Mouse (Mus musculus) heart, postnatal 10 days (tissue): ENCODE results near the gene Pamr1. TPM values are rescaled to one million over a fixed set of nuclear protein-coding genes. Genes with fewer than 3 reads are reported as not detected.

Source experiments
- DNase-seq, 2 experiments: peaks; one replicate each; pipeline ENCODE4 v3.0.0; 2021
- intact Hi-C: fragments of 180-260 bp; cut with DNase I; formaldehyde crosslinking; loops from one replicate; pipeline ENCODE4 v1.15.1; 2025
- total RNA-seq, 2 experiments: library from RNA; stranded (reverse); gene quantifications; 2 replicates each; pipeline ENCODE4 v1.2.3; 2021

The Pamr1 gene
- total RNA-seq, 2 experiments from 2014 or later, result 8.9 to 9.7 TPM

DNA sequence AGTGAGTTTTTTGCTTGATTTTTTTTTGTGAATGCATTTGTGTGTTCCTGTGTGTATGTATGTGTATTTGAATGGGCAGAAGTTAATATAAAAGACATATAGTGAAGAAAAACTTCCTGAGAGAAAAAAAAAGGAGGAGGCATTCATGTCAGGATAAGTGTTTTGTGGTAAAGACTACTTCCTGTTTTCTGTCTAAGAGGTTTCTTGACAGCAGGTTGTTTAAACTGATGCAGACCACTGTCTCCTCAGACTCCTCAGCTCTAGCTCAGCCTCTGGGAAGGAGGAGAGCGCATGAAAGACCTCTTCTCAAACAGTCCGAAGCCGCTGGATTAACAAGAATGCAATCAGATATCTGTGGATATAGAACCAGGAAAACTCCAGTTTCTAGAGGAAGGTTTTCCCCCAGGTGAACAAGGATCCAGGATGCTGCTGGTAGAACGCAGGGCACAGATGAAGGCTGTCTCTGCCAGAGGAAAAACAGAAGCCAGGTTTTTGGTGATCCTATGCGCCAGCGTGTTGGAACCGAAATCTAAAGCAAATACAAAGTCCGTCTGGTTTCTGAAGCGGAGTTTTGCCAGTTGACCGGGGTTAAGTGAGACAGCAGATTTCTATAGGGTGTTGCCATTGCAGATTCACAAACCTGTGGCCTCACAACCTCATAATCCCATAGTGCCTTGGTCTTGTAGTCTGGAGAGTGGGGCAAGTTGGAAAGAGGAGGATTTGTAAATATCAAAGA, 45.8 kb downstream of the Pamr1 start:
- intact Hi-C loops, result no loop called here
- no peak for DNase-seq

DNA sequence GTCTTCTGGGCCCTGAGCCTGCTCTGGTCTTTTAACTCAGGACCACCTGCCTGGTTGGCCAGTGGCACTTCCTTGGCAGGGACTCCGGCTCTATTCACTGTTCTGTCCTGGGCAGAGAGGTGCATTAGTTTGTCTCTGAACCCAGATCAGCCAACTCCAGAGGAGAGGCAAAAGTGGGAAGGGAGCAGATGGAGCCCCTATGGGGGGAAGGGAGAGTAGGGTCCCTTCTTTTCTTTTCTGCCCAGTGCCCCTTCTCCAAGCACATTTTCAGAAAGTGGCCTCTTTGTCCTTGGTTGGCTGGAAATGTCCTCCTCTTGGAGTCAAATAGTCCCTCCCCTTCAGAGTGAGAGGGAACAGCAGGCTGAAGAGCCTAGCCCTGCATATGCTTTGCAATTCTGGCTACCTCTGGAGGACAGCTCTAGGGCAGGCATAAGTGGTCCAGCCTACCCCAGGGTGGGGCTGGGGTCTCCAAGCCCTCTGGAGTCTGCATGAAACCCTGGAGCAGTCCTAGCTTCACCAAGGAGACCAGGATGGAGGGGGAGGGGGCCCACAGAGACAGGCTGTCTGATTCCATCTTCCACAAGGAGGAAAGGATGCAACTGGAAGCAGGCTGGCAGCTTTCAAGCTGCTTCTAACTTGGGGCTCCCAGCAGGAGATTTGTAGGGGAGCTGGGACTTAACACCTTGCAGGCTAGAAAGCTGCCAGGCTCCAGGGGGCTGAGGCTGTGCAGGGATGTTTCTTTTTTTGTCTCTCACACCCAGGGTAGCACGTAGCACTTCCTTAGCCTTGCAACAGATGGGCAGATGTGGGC, 49.3 kb downstream of the Pamr1 start:
- DNase-seq, result no peak
- intact Hi-C loops, result no loop called here

DNA sequence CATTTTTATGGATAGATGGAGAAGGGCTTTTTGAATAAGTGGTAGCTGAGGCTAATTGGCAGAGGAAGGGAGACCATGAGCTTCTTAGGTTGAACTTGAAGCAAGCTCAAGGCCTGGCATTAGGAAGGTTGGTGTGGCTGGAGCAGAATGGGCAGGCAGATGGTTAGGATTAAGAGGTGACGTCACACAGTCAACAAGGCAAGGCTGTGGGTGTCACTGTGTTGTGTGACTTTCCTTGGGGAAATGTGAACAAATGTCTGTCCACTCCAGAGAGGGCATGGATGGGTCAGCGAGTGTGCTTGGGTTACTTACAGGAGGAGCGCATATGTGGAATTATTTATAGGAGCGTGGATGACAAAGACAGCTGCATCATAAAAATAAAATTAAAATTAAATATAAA, 50.7 kb downstream of the Pamr1 start:
- intact Hi-C loops, result no loop called here
- DNase-seq, result no peak

DNA sequence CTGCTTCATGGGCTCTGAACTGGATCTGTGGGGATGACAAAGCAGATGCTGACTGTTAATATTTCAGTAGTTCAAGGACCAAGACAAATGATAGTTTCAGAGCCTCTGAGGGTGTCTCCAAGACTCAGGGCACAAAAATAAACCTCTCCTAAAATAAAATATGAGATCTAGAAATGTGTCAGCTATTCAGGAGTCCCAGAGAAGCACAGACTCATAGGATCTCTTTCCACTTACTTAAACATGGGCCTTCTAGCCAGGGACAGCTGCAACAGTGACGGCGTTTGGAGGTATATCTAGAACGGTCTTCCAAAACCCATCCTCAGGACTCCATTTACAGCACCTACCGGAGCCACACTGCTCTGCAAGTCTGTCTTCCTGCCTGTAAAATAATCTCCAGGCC, 60.7 kb downstream of the Pamr1 start:
- DNase-seq, result no peak
- intact Hi-C loops, result no loop called here

DNA sequence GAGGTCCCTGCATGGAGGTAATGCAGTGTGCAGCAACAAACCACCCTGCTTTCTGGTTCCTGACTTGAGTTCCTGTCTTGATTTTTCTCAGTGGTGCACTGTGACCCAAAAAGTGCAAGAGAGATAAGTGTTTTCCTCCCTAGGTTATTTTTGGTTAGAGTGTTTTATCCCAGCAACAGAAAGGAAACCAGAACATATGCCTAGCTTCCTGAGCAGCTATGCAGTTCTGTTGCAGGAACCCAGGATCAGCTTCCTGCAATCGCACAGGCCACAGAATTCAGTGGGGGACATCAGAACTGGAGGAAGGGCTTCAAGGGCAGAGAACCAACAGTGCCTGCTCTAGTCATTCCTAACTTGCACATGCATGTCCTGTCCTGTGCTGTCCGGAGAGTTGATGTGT, 66.8 kb downstream of the Pamr1 start:
- intact Hi-C loops, result no loop called here
- DNase-seq, result no peak

DNA sequence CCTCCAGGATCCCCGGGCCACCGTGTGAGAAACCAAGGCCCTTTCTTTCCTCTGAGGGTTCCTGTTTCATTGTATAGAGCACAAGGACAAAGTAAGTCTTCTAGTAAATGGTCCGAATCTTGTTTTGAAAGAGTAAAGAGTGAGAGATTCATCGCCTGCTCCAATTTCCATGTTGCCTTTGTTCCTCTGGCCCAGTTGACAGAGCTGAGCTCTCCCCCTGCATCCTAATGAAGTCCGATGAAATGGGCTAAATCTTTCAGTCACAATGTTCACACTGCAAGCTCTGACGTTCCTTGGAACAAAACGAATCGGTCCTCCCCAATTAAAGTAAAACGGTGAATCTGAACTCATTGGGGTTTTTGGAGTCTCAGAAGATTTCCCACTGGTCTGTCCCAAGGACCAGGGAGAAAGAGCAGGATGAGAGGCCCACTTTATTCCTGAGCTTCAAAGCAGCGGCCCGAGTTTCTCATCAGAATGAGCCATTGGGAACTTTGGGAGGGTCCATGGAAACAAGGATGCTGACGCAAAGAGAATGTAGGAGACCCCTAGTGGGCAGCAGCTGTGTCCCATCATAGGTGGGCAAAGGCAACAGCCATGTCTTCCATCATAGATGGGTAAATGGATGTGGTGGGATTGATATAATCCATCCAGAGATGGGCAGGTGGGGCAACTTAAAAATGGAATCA, 71.1 kb downstream of the Pamr1 start:
- no peak for DNase-seq
- intact Hi-C loops, result no loop called here

DNA sequence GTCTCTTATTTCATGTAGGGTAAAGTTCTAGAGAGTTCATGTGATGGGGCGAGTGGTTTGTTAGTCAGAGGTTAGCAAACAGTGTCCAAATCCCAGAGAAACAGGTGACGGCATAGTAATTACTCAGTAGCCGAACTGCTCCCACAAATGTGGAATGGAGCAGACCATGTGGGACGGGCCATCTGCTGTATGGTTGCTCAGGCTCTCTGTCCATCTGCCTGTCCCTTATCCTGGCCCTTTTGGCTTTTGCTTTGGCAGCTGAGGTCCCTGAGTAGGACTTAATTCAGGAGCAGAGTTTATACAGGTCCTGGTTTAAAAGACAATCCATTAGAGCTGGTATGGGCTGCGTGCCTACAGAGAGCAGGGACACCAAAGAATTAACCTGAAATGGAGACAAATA, 72.4 kb downstream of the Pamr1 start:
- intact Hi-C loops, result no loop called here

DNA sequence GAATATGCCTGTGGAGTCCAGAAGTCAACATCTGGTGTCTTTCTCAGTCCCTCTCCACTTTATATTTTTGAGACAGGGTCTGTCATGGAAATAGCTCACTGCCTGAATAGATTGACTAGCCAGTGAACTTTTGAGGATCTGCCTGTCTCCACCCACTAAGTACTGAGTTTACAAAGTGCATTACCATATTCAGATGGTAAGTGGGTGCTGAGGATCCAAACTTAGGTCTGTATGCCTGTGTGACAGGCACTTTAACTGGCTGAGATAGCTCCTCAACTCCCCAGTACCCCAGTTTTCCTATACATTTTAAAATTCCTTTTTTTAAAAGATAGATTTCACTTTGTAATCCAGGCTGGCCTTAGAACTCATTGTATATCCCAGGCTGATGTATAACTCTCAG, 73.1 kb downstream of the Pamr1 start:
- intact Hi-C loops, result no loop called here
- DNase-seq, result no peak

More for the DNA sequence above, 72.4 kb downstream of the Pamr1 start:
- DNase-seq, result no peak

DNA sequence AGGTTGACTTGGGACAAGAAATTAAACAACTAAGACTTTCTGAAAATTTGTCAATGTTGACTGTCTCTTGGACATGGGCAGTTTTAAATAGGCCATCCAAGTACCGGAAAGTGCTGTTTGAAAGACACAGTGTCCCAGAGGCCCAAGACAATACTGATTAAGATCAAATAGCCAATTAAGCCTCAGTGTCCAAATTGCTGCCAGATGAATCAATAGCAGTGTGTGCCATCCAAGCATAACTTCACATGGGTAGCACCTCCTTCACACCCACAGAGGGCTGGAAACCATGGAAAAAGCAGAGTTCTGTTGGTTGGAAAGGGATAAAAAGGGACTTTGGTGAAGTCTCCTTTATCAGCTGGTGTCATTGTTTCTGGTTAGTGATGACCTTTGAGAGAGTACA, 74.7 kb downstream of the Pamr1 start:
- no peak for DNase-seq
- intact Hi-C loops, result no loop called here

DNA sequence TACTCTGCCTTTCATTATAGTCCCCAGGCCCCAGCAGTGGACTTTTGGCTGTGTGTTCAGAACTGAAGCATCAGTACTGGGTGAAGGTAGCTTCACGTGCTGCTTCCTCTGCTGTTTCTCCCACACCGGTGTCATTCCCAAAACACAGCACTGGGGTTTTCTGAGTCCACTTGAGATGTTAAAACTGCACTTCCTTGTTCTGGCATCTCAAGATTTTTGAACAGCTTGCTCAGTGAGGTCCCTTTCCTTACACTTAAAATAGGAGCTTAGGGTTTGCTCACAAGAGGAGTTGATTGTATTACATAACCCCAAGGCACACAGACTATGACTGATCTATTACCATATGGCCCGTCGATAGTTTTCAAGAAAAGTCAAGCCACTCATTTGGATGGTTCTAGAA, 82.5 kb downstream of the Pamr1 start:
- no peak for DNase-seq
- intact Hi-C loops, result no loop called here

DNA sequence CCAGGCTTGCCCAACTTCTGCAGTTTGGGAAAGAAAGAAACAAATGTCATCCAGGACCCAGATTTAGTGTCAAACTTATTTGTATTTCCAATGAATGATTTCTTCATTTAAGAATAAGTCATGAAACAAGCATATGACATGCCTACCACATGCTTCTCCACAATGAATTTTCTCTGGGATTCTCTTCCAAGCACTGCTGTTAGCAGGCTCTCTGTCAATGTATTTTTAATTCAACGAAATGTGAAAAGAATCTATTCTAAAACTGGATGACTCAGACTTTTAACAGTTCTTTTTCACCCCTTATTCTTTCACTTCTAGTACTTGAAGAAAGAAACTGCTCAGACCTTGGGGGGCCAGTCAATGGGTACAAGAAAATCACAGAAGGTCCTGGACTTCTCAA, 84.2 kb downstream of the Pamr1 start:
- intact Hi-C loops, result no loop called here
- DNase-seq, result no peak

DNA sequence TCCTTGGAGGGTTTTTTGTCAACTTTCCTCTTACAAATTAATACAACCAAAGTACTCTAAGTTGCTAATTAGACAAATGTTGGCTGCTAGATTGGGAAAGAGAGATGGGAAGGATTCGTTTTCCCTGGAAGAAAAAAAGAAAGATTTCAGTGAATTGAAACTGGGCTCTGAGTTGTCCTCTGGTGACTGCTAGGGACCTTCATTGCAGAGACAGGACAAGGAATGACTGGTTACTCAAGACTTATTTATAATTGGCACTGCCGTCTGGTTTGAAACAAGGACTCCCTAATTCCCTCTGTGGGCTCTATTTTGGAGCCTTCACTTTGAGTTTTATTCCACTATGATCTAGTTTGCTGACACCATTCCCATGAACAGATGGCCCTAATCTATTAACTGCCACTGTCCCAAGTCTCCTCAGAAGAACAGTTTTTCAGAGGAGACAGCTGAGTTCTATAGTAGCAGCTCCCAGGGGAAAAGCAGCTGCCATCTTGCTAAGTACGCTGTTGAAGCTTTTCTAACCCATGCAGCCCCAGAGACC, 85.8 kb downstream of the Pamr1 start:
- DNase-seq, result peak; percentile 14 to 21
- intact Hi-C loops, result no loop called here

DNA sequence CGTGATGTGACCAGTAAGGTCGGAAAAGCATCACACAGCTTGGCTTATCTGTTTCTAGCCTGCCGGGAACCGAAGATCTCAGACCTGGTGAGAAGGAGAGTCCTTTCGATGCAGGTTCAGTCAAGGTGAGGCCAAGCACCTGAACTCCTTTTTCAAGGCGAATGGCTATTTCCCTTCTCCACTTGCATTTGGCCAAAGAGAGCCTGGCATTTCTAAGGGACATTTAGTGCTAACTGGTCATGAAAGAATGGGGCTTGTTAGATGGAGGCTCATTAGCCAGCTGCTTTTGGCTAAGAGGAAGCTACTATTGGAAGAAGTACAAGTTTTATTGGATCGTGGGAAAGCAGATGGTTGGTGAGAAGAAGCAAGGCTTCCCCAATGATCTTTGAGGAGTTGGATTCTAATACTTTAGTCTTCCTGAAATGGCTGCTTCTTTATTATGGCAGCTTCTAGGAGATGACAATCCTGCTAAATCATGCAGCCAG, 86.3 kb downstream of the Pamr1 start:
- intact Hi-C loops, result no loop called here

DNA sequence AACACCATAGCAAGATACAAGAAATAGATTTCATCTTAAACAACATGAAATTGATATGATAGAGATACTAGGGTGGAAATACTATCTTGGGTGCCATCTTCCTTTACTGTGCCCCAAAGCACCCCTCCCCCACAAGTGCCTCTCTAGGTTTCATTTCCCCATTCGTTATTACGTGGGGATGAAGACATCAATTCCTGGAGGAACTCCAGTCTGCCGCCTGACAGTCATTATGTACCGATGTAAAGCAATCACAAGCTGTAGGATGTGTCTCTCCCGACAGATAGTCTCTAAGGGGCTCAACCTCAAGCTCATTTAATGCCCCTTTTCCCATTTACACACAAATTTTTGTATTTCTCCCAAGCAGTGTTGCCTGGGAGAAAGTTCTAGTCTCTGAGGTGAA, 88.3 kb downstream of the Pamr1 start:
- DNase-seq, result no peak
- intact Hi-C loops, result no loop called here

More for the DNA sequence above, 86.3 kb downstream of the Pamr1 start:
- DNase-seq, result peak in 1 of 2 experiments; percentile 3

DNA sequence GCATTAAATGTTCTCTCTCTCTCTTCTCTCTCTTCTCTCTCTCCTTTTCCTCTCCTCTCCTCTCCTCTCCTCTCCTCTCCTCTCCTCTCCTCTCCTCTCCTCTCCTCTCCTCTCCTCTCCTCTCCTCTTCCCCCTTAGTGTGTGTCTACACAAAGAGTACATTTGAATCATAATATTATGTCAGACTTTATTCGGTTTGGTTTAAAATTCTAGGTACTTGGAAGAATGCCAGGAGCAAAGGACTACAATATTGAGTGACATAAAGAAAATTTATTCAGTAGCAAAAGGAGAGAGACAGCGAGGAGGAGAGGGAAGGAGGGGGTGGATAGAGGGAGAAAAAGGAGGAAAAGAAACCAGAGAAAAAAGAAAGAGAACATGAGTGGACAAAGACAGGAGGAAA, 88.9 kb downstream of the Pamr1 start:
- DNase-seq, result no peak
- intact Hi-C loops, result no loop called here

DNA sequence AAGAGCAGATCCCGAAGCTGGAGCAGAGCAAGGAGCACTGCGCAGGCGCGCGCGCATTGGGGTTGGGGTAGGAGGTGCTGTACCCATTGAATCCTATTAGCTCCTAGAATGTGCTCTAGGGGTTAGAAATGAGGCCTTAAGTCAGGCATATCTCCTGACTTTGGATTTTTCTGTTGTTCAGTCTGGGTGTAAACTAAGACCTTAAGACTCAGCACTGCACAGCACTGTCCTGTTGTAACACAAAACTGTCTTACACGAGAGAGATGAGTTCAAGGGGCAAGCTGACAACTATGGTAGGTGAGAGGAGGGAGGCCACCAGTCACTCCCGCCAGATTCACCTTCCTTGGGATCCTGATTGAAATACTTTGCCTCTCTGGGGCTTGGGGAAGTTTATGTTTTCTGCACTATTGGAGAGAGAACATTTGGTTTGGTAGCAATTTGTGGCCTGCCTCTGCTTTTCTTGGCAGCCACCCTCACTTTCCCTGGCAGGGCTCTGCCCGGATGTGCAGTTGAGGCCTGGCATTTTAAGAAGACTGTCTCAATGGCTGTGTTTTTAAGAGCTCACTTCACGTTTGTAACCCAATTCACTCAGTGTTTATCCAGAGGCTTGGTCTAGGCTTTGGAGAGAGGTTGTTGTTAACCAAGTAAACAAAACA, 99.2 kb downstream of the Pamr1 start:
- no peak for DNase-seq
- intact Hi-C loops, result no loop called here

DNA sequence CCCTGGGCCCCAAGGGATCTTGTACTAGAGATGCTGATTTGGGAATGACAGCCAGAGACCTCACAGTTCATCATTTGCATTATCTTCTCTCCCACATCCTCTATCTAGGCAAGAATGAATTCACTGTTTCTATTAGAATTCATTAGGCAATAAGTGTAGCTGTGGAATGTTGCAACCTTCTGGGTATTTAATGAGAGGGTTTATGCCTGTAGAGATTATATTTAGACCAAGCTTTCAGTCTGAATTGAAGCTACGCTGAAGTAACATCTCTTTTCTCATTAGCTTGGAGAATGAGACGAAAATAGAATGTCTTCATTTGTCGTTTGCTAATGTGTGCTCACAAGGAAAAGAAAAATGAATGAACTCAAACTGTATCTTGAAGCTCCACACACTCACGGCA, 100.5 kb downstream of the Pamr1 start:
- intact Hi-C loops, result no loop called here

DNA sequence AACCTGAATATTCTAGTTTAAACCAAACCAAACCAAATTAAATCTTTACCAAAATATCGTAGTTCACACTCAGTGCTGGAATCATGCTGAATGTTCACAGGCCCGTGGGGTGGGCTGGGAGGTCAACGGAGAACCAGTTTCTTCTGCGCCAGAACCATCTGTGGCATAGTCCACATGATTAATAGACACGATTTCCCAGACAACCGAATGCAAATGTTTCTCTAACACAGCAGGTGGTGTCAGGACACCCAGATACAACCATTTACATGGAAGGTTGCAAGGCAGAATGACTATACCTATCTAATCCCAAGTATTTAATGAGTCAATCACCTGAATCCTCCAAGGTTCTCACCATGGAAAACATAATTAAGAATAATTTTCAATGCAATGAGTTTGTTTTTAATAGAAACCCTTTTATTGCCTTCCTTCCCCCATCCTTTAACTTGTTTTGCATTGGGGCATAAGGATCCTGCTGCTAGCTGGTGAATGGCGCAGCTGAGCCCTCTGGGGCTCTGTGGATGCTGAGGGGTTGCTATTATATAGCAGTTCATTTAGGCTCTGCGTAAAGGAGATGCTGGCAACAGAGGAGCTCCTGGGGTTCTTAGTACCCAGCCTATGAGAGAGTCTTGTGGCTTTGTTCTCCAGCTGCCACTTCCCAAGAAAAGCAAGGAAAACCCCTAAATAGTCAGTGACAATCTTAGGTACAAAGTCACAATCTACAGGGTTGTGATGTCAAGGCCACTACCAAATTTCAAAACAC, 106.3 kb downstream of the Pamr1 start:
- no peak for DNase-seq
- intact Hi-C loops, result loop anchor here (5.0 kb wide), 1 partner anchor 64 kb away; no protein-coding TSS in a partner anchor

More for the DNA sequence above, 100.5 kb downstream of the Pamr1 start:
- DNase-seq, result no peak

DNA sequence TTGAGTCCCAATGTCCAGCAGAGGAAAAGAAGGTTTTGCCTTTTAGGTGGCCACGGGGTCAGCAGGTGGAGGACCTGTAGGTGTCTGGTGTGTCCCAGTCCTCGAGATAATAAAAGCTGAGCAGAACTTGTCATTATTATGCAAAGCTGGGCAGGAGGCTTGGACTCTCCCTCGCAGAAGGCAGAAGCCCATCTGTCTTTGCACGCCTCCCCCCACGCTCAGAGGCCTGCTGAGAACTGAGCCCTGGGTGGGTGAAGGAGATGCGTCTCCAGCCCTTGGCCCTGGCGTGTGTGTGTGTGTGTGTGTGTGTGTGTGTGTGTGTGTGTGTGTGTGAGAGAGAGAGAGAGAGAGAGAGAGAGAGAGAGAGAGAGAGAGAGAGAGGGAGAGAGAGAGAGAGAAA, 107.9 kb downstream of the Pamr1 start:
- no peak for DNase-seq
- intact Hi-C loops, result loop anchor here (5.0 kb wide), 1 partner anchor 65 kb away; no protein-coding TSS in a partner anchor

DNA sequence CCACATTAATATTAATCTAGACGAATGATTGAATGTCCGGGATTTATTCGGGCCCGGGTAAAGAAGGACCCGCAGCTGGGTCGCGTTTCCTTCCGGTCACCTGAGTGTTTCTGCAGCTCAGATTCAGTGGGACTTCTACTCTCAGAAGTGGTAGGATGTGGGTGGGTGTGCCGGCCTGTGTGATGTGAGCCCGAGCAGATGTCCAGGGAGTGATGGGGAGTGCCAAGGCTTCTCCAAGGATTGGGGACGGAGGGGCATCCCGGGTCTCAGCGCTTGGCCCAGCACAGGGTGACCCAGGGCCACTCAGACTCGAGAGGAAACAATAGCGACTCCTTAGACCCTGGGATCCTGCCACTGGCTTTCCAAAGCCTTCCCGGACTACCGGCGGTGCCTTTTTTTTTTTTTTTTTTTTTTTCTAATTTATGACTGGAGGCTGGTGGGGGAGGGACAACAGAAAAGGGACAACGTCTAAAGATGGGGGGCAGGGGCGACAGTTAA, 108.4 kb downstream of the Pamr1 start, which contains the start of gene Slc1a2:
Gene Slc1a2, plus strand, starts transcription at position 497 of the 498 bp plus-strand sequence.
- intact Hi-C loops, result loop anchor here (5.0 kb wide), 1 partner anchor 66 kb away; no protein-coding TSS in a partner anchor
- peak; percentile 3 to 13 for DNase-seq
